Mouse (Mus musculus): ENCODE measurements at regions not wholly inside any gene's neighbourhood (a gene's known extent, or its start where the extent isn't known, plus 50 kb on each side); places are given as distances from the start of the nearest gene placed in this dataset.

DNA sequence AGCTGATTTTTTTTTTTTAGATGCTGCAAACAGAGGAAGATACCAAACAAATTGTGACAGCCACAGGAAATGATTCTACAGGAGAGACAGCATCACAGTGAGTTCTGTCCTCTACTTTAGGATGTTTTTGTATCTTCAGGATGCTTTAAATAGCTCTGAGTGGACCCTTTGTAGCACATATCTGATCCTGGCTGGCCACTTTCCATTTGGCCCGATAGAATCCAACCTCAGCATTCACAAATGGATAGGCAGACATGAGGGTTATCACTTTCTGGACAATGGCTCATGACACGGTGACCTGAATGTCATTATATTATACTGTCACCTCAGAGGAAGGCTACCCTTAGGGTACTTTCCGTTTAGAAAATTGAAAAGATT is 379.3 kb downstream of the Gm10295 start:
- Histone ChIP-seq H3K4me1 (ENCODE audit: control insufficient read depth, insufficient read depth, insufficient read length, low read length) (no peaks in the 10 kb centered on the region), H3K27ac (replicated peaks; ENCODE audit: low read depth, low read length) (no peak overlapping the region), H3K4me3 (ENCODE audit: insufficient read depth, low read depth, low read length) (no peak overlapping the region)

GRCm38 (mm10) chr7:70971323-70972022 is 379.8 kb downstream of the Gm10295 start:
- H3K4me3 ChIP-seq (ENCODE audit: insufficient read depth, low read depth, low read length), result no peak overlapping the region
- no peak overlapping the region for H3K27ac ChIP-seq (replicated peaks; ENCODE audit: low read depth, low read length)
- H3K4me1 ChIP-seq (ENCODE audit: control insufficient read depth, insufficient read depth, insufficient read length, low read length), result no peaks in the 10 kb centered on the region

DNA sequence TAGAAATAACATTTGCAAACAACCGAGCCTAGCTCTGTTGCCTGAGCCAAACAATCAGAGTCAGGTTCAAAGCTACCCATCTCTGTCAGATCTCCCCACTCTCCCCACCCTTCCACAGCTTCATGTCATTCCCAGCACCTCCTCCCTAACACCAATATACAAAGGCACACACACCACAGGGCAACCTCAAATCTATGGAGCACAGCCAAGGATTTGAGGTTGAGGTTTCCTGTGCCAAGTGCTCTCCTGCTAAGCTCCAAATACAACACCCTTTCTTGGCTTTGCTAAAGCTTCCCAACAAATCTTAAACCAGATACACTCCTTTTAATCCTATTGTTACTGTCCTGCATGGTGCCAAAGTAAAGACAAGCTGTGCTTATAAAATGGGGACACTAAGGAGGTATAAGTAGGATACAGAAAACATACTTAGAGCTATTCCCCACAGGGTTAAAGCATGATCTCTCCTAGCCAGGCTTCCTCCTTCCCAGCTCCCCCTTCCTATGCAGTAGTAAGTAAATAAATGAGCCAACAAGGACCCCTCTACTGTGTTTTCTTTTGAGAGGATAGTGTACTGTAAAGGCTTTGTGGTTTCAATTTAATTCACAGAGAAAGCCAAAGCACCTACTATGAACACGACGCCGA is 398.8 kb downstream of the Gm10295 start:
- Histone ChIP-seq H3K27ac (replicated peaks; ENCODE audit: low read depth, low read length) (no peak overlapping the region), H3K4me1 (ENCODE audit: control insufficient read depth, insufficient read depth, insufficient read length, low read length) (no peaks in the 10 kb centered on the region), H3K4me3 (ENCODE audit: insufficient read depth, low read depth, low read length) (no peak overlapping the region)

DNA sequence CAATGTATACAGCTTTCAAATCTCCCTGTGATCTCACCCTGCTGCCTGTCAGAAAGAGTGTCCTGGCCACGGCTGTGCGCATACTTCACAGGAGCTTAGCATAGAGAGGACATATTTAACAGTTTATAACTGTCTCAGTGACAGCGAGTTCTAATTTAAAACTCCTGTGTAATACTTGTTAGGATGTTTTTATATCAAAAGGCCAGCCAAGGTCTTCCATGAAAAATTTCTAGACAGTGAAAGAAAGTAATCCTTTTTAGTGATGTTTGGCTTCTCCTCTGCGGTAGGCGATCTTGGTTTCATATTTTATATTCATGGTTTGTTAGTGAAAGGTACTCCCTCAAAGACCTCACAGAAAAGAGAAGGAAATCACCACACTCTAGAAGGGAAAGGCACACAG is 403.0 kb downstream of the Gm10295 start:
- H3K4me1 ChIP-seq (ENCODE audit: control insufficient read depth, insufficient read depth, insufficient read length, low read length), result no peaks in the 10 kb centered on the region
- no peak overlapping the region for H3K4me3 ChIP-seq (ENCODE audit: insufficient read depth, low read depth, low read length)
- H3K27ac ChIP-seq (replicated peaks; ENCODE audit: low read depth, low read length), result no peak overlapping the region

- no peak overlapping the region for H3K4me3 ChIP-seq (ENCODE audit: insufficient read depth, low read depth, low read length)
- H3K4me1 ChIP-seq (ENCODE audit: control insufficient read depth, insufficient read depth, insufficient read length, low read length), result no peaks in the 10 kb centered on the region
- H3K27ac ChIP-seq (replicated peaks; ENCODE audit: low read depth, low read length), result no peak overlapping the region
These were observed 405.0 kb downstream of the Gm10295 start for GRCm38 (mm10) chr7:70946260-70946659.

DNA sequence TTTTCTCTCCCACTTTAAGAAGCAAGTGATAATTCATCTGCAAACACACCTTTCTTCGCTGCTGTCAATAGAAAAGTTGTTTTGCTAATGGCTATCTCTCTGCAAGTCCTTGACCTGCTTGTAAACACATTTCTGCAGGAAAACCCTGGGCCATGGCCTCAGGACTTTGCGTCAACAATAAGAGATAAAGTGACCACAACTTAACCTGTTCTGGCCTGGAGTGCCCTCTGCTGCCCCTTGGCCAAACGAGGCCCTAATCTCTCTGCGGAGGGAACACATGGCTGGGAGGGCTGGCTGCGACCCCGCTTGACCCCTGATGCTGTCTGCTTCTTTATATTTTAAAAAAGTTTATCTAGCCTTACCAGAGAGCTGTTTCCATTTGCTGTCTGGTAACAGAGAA is 420.4 kb downstream of the Gm10295 start:
- no peak overlapping the region for H3K27ac ChIP-seq (replicated peaks; ENCODE audit: low read depth, low read length)
- no peak overlapping the region for H3K4me3 ChIP-seq (ENCODE audit: insufficient read depth, low read depth, low read length)
- H3K4me1 ChIP-seq (ENCODE audit: control insufficient read depth, insufficient read depth, insufficient read length, low read length), result no peaks in the 10 kb centered on the region

DNA sequence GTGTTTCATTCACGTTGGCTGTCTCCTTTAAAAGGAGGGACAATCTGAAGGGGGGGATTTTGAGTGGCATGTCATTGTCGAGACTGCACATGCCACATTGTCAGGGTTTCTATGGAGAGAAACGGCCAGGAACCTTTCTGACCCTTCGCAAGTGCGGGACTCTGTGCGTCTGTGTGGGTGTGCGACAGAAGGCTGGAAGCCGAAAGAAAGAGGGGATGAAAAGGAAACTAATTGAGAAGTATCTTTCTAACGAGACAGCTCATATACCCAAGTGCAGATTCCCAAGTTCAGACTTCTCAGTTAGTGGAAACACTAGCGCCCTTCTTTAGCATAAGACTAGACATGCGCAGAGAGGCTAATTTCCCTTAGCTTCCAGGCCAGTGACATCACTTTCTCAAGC is 421.4 kb downstream of the Gm10295 start:
- H3K27ac ChIP-seq (replicated peaks; ENCODE audit: low read depth, low read length), result no peak overlapping the region
- no peaks in the 10 kb centered on the region for H3K4me1 ChIP-seq (ENCODE audit: control insufficient read depth, insufficient read depth, insufficient read length, low read length)
- H3K4me3 ChIP-seq (ENCODE audit: insufficient read depth, low read depth, low read length), result no peak overlapping the region

GRCm38 (mm10) chr7:70928001-70928400 is 423.3 kb downstream of the Gm10295 start:
- H3K4me3 ChIP-seq (ENCODE audit: insufficient read depth, low read depth, low read length), result no peak overlapping the region
- H3K27ac ChIP-seq (replicated peaks; ENCODE audit: low read depth, low read length), result no peak overlapping the region
- H3K4me1 ChIP-seq (ENCODE audit: control insufficient read depth, insufficient read depth, insufficient read length, low read length), result no peaks in the 10 kb centered on the region

DNA sequence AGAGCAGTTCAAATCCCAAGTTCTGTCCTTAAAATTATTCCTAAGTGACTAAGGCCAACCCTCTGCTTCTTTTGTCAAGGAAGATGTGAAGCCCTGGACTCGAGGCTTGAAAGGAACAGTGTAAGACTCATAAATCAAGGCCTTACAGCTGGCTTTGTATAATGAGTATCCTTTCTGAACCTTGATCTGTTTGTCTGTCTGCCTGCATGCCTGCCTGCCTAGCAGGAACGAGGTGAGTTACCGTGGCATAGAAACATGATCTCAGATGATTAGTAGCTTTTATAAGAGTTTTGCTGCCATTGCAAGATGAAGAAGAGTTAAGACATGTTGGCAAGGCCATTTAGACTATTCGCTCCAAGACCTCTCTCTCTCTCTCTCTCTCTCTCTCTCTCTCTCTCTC is 434.3 kb downstream of the Gm10295 start:
- no peaks in the 10 kb centered on the region for H3K4me1 ChIP-seq (ENCODE audit: control insufficient read depth, insufficient read depth, insufficient read length, low read length)
- H3K4me3 ChIP-seq (ENCODE audit: insufficient read depth, low read depth, low read length), result no peak overlapping the region
- no peak overlapping the region for H3K27ac ChIP-seq (replicated peaks; ENCODE audit: low read depth, low read length)

DNA sequence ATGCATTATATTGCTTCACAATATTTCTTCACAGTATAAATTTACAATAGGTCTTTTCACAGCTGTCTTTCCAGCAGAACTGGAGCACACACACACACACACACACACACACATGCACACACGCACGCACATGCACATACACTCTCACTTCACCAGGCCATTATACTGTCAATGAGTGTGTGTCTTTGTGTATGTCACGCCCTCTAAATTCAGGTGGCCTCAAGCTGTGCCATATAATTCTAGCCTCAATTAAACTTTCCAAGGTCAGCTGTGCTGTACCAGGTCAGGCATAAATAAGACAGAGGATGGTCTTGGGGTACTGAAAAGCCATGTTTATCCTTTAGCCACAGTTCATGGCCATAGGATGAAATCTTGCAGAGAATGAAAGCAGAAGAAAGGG is 442.4 kb downstream of the Gm10295 start:
- Histone ChIP-seq H3K4me1 (ENCODE audit: control insufficient read depth, insufficient read depth, insufficient read length, low read length) (no peaks in the 10 kb centered on the region), H3K4me3 (ENCODE audit: insufficient read depth, low read depth, low read length) (no peak overlapping the region), H3K27ac (replicated peaks; ENCODE audit: low read depth, low read length) (no peak overlapping the region)

GRCm38 (mm10) chr7:70891700-70892099 is 459.6 kb downstream of the Gm10295 start:
- H3K27ac ChIP-seq (replicated peaks; ENCODE audit: low read depth, low read length), result no peak overlapping the region
- no peaks in the 10 kb centered on the region for H3K4me1 ChIP-seq (ENCODE audit: control insufficient read depth, insufficient read depth, insufficient read length, low read length)
- H3K4me3 ChIP-seq (ENCODE audit: insufficient read depth, low read depth, low read length), result no peak overlapping the region

- H3K27ac ChIP-seq (replicated peaks; ENCODE audit: low read depth, low read length), result no peak overlapping the region
These were observed 470.8 kb downstream of the Gm10295 start for GRCm38 (mm10) chr7:70880496-70880895.

GRCm38 (mm10) chr7:70874393-70874792 is 476.9 kb downstream of the Gm10295 start:
- Histone ChIP-seq H3K4me1 (ENCODE audit: control insufficient read depth, insufficient read depth, insufficient read length, low read length) (no peaks in the 10 kb centered on the region), H3K27ac (replicated peaks; ENCODE audit: low read depth, low read length) (no peak overlapping the region), H3K4me3 (ENCODE audit: insufficient read depth, low read depth, low read length) (no peak overlapping the region)

More at GRCm38 (mm10) chr7:70880496-70880895, 470.8 kb downstream of the Gm10295 start:
- Histone ChIP-seq H3K4me3 (ENCODE audit: insufficient read depth, low read depth, low read length) (no peak overlapping the region), H3K4me1 (ENCODE audit: control insufficient read depth, insufficient read depth, insufficient read length, low read length) (no peaks in the 10 kb centered on the region)

GRCm38 (mm10) chr7:70870841-70871534 is 480.3 kb downstream of the Gm10295 start:
- H3K4me1 ChIP-seq (ENCODE audit: control insufficient read depth, insufficient read depth, insufficient read length, low read length), result no peaks in the 10 kb centered on the region
- no peak overlapping the region for H3K27ac ChIP-seq (replicated peaks; ENCODE audit: low read depth, low read length)
- no peak overlapping the region for H3K4me3 ChIP-seq (ENCODE audit: insufficient read depth, low read depth, low read length)

DNA sequence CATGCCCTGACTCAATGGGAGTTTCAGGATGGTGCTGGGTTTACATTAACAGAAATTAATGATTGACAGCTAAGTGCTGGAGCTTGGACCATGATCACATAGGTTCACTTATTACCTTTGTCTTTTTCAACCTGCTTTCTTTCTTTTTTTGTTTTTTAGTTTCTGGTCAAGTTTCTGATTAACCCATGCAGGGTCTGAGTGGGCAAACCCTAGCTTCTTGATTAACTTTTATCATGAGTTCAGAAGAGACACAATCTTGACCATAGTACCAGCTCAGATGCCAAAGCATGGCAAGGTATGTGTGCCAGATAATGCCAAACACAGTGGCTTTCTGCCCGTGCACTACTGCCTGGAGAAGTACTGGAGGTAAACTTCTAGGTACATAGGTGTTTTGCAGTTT is 482.2 kb downstream of the Gm10295 start:
- Histone ChIP-seq H3K4me3 (ENCODE audit: insufficient read depth, low read depth, low read length) (no peak overlapping the region), H3K4me1 (ENCODE audit: control insufficient read depth, insufficient read depth, insufficient read length, low read length) (no peaks in the 10 kb centered on the region), H3K27ac (replicated peaks; ENCODE audit: low read depth, low read length) (no peak overlapping the region)

DNA sequence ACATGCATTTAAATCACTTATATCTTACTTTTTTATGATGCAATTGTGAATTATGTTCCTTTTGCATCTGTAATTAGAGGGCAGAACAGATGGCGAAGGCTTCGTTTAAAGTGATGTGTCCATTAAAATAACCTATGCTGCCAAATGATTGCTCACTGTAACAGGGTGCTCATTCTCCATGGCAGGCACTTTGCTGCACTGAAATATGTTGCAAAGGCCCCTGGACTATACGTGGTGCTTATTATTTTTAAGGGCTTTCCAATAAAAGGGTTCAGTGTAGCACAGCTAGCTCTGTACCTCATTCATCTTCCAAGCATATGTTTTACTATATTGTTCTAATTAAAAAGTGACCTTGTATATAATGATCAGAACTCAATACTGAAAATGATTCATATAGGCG is 491.3 kb downstream of the Gm10295 start:
- no peaks in the 10 kb centered on the region for H3K4me1 ChIP-seq (ENCODE audit: control insufficient read depth, insufficient read depth, insufficient read length, low read length)
- no peak overlapping the region for H3K4me3 ChIP-seq (ENCODE audit: insufficient read depth, low read depth, low read length)
- H3K27ac ChIP-seq (replicated peaks; ENCODE audit: low read depth, low read length), result no peak overlapping the region
